Mouse (Mus musculus) forelimb bud, embryonic 11.5 days (tissue): Measurements from ENCODE around the gene Hhat.
A peak's percentile ranks its signal among the peaks of the same experiment; 100 is the strongest.

Experiments
- DNase-seq: peaks from one replicate; pipeline ENCODE4 v3.0.0-alpha.2; 2012; ENCODE audit warnings: low read depth, low spot score

Hhat gene

DNA sequence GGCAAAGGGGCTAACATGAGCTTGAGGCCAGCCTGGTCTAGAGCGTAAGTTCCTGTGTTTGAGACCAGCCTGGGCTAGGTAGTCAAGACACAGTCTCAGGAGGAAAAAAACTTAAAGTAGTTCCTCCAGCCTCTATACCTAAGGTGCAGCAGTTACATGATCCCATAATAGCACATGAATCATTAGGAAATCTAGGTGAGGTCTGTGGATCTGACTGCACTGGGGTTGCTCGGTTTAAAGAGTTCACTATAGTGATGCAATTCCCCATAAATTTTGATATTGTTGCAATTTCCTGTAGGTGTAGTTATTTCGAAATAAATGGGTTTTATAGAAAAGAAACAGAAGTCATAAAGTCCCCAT lies 26.2 kb downstream of the Hhat start:
- DNase-seq: no peak

DNA sequence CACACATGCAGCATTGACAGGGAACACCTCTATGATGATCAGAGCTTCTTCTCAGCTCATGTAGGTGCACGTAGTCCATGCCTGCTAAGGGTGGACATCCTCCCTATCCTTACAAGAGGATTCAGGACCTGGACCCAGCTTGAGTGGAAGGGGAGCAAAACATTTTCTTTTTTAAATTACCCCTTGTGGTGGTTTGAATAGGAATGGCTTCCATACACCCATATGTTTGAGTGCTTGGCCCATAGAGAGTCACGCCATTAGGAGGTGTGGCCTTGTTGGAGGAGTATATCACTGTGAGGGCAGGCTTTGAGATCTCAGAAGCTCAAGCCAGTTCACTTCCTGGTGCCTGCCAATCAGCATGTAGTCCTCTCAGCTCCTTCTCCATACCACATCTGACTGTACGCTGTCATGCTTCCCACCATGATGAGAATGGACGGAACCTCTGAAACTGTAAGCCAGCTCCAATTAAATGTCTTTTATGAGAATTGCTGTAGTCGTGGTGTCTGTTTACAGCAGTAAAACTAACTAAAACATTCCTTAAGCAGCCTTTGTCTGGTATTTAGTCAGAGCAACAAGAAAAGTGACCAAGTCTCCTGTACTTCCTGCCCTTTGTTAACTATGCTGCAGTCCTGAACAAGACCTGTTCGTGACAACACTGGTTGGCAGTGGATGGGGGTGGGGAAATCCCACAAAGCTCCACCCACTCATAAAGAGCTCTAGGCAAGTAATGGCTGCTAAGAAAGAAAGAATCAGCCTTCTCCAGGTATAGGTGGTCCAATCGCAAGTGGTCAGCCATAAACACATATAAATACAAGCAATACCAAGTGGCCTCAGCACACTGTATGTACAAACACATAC lies 28.4 kb downstream of the Hhat start:
- DNase-seq: no peak

DNA sequence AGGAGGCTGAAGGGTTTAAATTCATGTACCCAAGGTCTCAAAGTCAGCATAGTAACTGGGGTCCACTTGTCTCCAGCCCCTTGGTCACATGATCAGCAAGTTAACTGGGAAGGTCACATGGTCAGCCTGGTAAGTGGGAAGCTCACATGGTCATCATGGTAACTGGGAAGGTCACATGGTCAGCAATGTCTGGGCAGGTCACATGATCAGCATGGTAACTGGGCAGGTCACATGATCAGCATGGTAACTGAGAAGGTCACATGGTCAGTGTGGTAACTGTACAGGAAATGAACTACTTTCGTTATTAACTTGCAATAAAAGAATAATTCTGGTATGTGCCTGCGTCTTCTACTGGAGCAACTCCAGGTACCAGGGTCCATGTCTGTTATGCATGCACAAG lies 29.1 kb downstream of the Hhat start:
- DNase-seq: no peak

DNA sequence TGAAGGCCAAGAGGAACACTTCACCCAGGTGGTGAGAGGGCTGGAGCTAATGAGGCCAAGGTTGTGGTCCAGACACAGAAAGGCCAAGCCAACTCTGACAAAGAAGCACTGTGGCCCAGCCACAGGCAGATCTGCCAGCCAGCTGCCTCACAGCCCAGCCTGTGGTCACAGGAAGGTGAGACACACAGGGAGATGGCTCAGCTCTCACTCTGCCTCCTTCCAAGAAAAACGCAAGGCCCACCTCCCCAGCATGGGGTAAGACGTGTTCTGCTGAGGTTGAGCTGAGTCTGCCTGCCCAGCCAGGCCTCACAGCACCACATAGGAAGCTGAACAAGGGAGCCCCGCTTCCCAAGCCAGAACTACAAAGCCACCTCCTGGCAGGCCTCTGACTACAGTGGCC lies 34.5 kb downstream of the Hhat start:
- no peak for DNase-seq

DNA sequence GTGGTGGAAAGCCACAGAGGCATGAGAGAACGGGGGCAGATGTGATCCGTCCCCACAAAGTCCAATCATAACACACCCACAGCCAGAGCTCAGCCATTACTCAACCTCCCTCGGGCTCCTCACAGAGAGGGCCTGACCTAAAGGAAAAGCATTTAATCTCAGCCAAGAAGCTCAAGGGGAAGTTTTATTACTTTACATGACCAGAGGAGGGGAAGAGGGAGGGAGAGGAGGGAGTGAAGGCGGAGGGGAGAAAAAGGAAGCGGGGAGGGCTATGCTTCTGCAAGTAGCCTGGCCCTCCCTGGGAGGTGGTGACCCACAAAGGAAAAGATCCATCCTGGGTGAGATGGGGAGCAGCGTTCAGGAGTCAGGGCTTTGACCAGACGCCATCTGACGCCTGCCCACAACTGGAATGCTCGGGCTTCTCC lies 35.0 kb downstream of the Hhat start:
- DNase-seq: no peak

DNA sequence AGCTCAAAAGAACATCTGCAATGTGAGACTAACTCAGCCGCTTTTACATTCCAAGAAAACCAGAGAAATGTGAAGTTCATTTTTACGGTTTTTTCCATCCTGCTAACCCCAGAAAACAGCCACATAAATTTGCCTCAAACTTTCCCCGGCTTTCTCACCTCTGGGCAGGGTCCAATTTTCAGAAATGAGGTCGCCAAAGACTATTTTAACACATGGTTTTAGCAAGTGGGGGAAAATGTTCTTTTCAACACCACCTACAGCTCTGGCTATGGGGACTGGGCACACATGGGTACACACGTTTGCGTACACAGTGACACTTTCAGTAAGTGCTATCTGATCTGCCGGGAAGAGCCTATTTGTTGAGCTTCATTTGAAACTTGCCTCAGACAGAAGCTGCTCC lies 40.5 kb downstream of the Hhat start:
- no peak for DNase-seq

DNA sequence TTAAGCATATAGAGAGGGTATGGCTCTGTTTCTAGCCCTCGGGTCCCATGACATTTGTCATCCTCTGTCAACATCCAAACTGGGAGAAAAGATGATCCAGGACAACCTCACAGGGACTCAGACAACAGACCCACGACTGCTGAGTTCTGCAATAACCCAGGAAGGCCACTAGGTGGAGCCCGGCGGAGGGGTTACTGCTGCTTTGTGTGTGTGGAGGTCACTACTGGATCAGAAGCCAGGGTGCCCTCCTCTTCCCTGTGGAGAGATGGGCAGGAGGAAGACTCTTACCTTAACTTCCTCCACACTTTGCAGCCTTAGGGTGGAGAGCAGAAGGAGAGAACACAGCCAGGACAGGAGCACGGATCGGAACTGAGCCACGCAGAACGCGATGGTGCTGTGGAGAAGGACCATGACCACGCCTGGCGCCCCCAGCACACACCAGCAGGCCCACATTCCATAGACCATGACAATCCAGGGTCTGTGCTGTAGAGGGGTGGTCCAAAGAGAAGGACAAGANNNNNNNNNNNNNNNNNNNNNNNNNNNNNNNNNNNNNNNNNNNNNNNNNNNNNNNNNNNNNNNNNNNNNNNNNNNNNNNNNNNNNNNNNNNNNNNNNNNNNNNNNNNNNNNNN lies 43.9 kb downstream of the Hhat start:
- peak; percentile 58 for DNase-seq

DNA sequence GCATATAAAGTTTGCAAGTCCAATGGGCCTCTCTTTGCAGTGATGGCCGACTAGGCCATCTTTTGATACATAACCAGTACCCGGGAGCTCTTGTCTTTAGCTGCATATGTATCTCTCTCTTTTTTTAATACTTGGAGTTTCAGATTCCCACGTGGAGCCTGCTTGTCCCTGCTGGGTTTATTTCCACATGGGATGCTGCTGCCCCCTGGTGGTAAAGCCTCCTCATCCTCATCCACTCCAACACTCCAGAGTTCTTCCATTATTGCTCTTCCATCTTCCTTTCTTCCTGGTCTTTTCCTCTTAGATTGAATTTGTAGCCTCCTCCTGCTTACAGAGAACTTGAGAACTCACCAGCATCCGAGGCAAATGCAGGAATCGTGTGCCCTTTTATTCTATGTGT lies 48.9 kb downstream of the Hhat start:
- DNase-seq: peak; percentile 70

DNA sequence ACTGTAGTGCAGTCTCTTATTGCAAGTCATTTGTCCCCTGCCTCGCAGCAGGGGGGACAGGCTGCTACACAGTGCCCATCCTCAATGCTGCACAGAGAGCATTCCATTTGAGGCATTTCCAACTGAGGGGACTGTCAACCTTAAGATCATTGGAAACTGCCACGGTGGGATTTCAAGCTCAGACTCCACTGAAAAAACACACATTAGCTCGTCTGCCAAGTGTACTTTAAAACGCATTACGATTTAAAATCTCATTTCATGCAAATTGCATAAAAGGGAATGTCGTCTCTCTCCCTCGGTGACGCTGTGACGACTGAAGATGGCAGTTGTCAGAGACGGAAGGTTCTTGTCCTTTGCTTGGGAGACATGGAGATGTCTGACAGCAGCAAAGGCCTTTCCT lies 50.9 kb downstream of the Hhat start:
- DNase-seq: no peak

DNA sequence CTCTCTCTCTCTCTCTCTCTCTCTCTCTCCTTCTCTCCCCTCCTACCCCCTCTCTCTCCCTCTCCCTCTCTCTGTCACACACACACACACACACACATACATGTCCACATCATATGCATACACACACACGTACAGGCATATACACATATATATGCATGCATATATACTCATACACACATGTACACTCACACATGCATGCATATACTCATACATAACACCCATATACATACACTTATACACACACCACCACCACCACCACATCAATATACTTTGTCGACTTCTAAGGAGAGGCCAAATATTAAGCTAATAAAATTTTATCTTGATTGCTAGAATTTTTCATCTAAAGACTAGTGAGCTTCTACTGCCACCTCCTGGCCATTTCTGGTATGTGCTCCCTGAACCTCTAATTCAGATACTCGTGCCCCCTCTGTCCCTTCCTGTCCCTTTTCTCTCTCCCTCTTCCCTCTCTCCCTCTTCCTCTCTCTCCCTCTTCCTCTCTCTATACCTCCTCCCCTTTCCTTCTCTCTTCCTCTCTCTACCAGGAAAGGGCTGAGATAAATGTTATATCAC lies 59.2 kb downstream of the Hhat start:
- DNase-seq: peak; percentile 46

DNA sequence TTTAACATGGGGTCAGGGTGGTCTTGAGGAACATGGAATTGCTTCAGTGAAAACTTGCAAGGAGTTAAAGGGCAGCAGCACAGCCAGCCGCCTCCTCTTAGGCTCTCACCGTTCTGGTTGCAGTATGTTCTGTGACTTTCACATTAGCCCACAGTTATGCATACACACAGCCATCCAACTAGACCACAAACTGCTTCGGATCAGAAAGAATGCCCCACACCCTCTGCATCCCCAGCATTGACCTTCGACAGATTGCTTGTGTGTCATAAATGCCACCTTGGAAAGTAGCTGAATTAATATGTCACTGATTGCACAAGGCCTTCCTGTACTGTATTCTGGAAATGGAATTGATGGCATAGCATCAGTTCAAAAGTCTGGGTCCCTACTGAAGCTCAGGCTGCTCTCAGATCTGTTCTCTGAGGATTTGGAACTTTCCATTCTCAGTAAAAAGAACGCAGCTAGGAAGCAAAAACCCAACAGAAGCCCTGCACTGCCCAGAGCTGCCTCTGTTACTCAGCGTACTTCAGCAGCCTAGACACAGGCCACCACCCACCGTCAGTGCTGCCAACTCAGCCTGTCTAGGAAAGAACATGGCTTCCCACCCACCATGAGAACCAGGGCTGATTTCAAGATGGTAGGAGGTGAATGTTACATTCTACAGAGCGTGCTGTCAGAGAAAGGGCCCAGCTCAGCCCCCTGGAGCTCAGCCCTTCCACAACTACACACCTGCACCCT lies 70.5 kb downstream of the Hhat start:
- DNase-seq: no peak

DNA sequence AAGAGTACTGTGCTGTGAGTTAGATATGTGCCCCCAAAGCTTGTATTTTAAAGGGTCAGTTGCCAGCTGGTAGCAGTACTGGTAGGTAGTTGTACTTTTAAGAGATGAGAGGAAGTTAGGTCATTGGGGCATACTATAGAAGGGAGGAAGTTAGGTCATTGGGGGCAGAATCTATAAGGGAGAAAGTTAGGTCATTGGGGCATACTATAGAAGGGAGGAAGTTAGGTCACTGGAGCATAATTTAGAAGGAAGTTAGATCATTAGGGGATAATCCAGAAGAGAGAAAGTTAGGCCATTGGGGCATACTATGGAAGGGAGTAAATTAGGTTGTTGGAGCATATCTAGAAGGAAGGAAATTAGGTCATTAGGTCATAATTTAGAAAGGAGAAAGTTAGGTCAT lies 71.9 kb downstream of the Hhat start:
- DNase-seq: no peak

DNA sequence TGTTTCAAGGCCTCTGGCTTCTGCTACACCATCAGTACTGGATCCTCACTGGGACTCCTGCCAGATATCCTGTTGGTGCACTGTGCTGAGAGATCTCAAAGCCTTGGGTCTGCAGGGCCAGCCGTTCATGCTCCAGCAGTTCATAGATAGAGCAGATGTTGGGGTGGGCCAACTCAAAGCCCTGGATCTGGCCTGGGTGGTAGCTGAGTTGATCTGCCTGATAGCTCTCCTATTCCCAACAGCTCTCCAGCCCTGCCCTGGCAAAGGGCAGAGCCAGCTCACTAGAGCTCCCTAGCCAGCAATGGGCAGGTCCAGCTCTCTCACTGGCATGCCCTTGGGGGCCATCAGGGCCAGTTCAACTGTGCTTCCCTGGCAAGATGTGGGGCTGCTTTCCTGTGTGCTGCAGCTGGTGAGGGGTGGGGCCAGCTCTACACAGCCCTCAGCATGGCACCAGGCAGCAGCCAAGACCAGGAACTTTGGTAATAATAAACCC lies 74.6 kb downstream of the Hhat start:
- no peak for DNase-seq

DNA sequence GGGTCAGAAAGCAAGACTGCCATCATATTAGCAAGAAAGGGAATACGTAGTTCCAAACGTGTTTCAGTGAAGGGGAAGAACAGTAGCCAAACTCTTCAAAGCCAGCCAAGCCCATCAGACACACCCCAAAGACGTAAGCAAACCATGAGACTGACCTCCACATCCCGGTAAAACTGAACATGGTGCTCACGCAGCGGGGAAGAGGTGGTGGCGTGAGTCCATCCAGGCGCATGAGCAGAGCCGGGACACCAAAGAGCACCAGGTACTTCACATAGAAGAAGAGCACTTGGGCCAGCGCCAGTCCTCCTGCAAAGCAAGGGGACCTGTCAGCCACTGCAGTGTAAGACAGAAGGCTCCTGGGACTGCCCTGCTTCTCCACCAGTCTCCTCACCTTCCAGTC lies 77.4 kb downstream of the Hhat start:
- DNase-seq: no peak

DNA sequence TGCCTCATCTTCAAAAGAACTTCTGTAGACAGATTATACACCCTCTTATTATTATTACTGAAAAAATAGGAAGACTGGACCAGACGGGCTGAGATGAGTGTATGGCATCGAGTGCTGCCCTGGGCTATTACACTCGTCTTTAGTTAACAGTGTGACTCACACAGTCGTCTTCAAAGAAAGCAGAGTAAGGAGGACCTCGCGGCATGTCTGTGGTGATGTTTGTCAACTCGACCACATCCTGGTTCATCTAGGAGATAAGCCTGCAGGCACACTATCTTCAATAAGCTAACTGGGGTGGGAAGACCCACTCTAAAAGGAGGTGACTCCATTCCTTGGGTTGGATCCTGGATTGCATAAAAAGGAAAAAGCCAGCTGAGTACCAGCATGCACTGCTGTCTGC lies 78.0 kb downstream of the Hhat start:
- DNase-seq: no peak

DNA sequence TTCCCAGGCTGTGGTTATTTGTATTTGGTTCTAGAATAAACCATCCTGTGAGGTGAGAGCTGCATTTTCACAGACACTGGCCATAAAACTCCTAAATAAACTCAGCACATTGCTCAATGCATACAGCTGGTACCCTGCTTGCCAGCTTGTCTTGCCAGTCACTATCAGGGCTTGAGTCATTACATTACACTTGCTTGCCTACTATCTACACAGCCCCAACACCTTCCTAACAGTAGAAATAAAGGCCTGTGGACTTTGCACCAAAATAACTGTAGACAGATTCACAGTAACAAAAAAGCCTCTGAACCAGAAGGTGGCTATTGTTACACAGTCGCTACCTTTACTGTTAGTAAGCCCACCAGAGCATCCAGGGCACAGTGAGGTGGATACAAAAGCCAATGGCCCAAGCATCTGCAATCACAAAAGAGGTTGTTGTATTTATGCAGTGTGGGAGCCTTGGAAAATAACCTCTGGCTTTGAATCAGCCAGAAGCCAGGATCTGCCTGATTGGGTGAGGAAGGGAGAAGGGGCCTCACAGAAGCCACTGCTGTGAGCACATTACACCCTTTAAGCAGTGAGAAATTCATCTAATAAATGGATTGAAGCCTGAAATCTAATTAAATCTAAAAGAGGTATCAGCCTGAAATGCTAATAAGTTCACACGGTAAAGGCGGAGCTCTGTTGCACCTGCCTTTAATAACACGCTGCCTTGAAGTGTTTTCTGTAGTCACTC lies 88.6 kb downstream of the Hhat start:
- DNase-seq: no peak

DNA sequence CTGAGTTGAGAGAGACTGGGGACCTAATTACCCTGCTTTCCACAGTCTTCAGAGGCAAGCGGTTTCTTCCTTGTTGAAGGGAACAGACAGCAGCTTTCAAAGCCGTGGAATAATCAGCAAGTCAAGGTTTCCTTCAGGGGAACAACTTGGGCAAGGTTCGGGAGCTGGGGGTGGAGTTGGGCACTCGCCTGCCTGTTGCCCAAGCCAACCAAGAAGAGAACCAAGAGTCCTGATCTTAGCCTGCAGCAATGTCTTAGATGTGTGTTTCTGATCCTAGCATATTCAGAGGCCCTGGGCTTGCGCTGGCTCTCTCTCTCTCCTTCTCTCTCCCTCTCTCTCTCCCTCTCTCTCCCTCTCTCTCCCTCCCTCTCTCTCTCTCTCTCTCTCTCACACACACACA lies 93.8 kb downstream of the Hhat start:
- DNase-seq: no peak

DNA sequence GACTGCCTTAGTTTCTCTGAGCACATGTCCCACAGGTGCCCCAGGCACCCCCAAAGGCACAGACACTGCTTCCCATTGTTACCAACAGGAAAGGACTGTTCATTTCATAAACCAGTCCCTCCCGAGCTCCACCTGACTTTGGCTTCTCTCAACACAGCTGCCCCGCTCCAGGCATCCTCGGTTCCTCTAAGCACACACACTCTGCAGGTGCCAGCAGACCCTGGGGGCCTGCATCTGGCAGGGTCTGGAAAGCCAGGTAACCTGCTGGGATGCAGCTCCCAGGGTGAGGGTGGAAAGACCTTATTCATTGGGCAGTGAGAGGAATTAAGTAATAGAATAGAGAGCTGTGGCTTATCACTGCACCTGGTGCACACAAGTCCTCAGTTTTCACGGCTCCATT lies 107.4 kb downstream of the Hhat start:
- DNase-seq: peak; percentile 19

DNA sequence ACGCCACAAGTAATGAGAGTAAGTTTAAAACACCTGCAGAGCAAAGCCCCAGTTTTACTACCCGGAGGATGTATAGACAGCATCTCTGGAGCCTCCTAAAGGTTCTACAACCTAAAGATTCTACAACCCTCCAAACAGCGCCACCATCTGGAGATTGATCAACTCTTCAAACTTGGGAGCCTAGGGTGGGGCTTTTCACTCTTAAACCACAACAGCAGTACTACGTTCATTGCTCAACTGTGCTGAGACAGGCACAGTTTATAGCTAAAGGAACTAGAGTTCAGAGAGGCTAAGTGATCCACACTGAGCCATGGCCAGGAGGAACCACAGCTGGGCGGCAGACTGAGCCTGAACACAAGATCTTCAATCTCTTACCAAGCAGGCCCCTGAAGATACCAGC lies 107.9 kb downstream of the Hhat start:
- no peak for DNase-seq

DNA sequence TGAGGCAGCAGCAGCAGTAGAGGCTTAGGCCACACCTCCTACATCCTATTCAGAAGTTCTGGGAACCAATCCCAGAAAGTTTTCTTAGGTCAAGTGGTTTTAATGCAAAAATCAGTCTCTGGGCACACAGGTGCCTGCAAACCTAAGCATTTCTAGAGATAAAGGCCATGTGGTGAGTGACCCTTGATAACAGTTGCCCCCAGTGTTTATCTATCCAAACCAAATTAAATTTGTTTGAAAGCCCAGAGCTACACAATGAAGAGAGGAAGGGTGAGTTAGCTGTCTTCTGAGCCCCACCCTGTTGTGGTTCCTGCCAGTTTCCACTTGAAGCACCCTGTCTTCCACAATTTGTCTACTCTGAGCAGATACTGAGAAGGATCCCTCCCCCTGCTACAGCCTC lies 109.4 kb downstream of the Hhat start:
- no peak for DNase-seq

DNA sequence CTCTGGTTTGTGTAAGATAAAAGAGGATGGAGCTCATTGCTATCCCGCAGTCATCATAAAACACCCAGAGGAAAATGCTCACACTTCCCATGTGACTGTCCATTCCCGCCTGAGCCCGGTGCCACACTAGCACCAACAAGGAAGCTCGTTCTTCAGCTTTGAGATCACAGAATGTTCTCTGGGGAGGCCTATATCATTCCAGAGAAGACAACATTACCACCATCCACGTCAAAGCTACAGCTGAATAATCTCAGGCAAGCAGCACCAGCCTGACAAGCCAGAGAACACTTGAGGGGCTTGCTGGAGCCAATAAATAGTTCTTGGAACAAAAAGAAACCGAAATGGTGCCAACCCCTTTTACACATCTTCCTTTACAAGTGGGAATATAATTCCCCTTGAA lies 113.6 kb downstream of the Hhat start:
- no peak for DNase-seq
